Mouse (Mus musculus) bone marrow macrophage, adult 2 months (primary cell): ENCODE results near the gene Hipk2.

ENCODE experiments used
- CTCF ChIP-seq: IDR thresholded peaks from 2 replicates; pipeline ENCODE4 v1.5.1; 2012; ENCODE audit warnings: low read depth, mild to moderate bottlenecking, low read length, moderate library complexity
- POLR2A ChIP-seq: IDR thresholded peaks from 2 replicates; pipeline ENCODE4 v1.6.1; 2012; ENCODE audit warnings: mild to moderate bottlenecking, low read depth, low read length, borderline replicate concordance

DNA sequence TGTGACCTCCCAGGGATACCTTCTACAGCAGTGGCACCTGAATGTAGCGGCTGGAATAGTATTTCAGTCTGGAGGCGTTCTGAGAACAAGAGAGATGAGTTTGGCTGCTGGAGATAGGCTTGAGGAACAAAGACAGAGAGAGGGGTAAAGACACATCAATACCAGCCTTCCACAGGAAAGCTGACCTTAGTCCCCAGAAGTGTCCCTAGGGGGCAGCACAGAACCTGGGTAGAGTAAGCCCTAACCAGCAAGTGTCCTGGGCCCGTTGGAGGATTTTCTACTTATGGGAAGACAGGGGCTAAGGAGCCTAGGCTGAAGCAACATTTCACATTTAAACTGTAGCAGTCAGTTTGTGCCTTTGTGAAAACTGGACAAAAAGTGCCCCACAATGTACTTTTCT is 226.4 kb downstream of the Hipk2 start:
- TF ChIP-seq POLR2A, result no peak
- TF ChIP-seq CTCF, result no peak
